Mouse (Mus musculus) gastrocnemius, adult 2 months (tissue): Measurements from ENCODE around the gene Wwox. TPM values are rescaled to one million over a fixed set of nuclear protein-coding genes. Genes with fewer than 3 reads are reported as not detected.

ENCODE experiments used
- DNase-seq: peaks from one replicate; pipeline ENCODE4 v3.0.0; 2022
- H3K27ac ChIP-seq: fragments of 200-600 bp; 2 replicates; pipeline ENCODE4 v1.8.1; 2022; ENCODE audit warnings: mild to moderate bottlenecking
- H3K4me3 ChIP-seq: fragments of 200-600 bp; 2 replicates; pipeline ENCODE4 v1.8.1; 2022; ENCODE audit warnings: mild to moderate bottlenecking, moderate library complexity
- CTCF ChIP-seq: fragments of 200-600 bp; IDR thresholded peaks from 2 replicates; pipeline ENCODE4 v1.8.1; 2022; ENCODE audit warnings: antibody characterized with exemption, mild to moderate bottlenecking, moderate library complexity
- intact Hi-C: fragments of 180-260 bp; cut with DNase I; formaldehyde crosslinking; loops from one replicate; pipeline ENCODE4 v1.15.1; 2025
- total RNA-seq, 2 experiments: library from RNA; stranded (reverse); gene quantifications; 2 replicates each; pipeline ENCODE4 v1.2.3; 2021

The Wwox gene
- total RNA-seq, 2 experiments from 2014 or later, result 5.9 to 9.0 TPM

DNA sequence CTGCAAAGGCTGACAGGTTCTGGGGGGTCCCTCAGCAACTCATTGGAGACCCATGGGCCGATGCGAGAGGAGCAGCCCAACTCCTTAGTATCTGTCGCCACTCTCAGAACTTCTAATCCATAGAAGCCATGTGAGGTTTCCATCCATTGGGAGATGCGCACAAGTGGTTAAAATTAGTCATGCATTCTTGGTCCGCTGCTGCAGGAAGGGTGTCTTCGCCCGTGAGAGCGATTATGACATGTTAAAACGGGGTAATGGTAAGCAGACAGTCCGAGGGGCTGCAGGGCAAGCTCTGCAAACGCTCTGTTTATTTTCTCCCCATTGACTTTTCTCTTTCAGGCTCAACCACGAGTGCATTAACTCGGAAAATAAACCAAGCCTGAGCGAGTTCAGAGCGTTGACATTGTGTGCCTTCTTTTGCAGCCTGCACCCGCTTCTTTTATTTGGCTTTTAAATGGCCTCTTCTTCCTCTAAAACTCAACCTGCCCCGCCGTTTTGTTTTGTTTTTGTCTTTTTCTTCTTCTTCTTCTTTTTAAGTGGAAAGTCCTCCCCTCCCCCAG is 492.7 kb downstream of the Wwox start:
- no peak for TF ChIP-seq CTCF
- no peak for DNase-seq
- intact Hi-C loops, result loop anchor here (2.0 kb wide), 1 partner anchor 777 kb away; no protein-coding TSS in a partner anchor
- Histone ChIP-seq H3K4me3 (no peak overlapping the region), H3K27ac (no peak overlapping the region)

DNA sequence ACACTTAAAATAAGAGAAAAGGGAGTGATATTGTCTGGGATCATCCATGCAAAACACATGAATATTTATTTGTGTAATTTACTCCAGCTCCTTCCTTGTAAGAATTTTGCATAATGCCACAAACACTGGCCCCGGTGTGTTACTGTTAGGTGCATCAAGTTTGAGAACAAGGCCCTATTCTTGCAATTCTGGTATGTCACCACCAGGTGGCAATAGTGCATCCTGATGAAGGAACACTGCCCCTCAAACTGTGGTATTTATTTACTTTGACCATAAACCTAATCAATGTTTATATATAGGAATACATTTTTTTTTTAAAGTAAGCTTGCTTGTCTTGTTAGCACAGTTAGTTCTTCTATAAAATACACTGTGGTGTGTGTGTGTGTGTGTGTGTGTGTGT is 493.8 kb downstream of the Wwox start:
- DNase-seq, result peak; percentile 47
- intact Hi-C loops, result loop anchor here (1.0 to 2.0 kb wide), 2 partner anchors 38 to 776 kb away; no protein-coding TSS in a partner anchor
- H3K27ac ChIP-seq, result no peak overlapping the region
- TF ChIP-seq CTCF, result peak; percentile 74
- H3K4me3 ChIP-seq, result no peak overlapping the region

DNA sequence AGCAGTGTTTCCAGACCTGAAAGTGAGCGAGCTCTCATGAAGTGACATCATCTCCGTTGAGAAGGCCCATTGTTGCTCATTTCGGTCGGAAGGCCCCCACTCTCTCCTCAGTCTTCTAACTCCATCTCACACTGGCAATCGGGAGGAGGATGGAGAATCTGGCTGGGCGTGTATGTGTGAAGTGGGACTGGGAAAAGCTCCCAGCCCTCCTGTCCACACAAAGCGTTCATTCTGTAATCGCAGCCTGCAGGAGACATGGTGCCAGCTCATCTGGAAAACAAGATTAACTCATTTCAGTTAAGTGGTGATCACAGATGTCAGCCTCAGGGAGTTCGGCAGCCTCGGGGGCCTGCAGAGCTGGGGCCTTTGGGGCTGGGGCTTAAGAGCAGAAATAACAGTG is 497.4 kb downstream of the Wwox start:
- DNase-seq, result no peak
- intact Hi-C loops, result no loop called here
- TF ChIP-seq CTCF, result no peak
- Histone ChIP-seq H3K27ac (no peak overlapping the region), H3K4me3 (no peak overlapping the region)

- no peak overlapping the region for H3K27ac ChIP-seq
- intact Hi-C loops, result no loop called here
- DNase-seq, result no peak
- TF ChIP-seq CTCF, result no peak
- no peak overlapping the region for H3K4me3 ChIP-seq
Measured at GRCm38 (mm10) chr8:114939338-114939737, 499.9 kb downstream of the Wwox start.

DNA sequence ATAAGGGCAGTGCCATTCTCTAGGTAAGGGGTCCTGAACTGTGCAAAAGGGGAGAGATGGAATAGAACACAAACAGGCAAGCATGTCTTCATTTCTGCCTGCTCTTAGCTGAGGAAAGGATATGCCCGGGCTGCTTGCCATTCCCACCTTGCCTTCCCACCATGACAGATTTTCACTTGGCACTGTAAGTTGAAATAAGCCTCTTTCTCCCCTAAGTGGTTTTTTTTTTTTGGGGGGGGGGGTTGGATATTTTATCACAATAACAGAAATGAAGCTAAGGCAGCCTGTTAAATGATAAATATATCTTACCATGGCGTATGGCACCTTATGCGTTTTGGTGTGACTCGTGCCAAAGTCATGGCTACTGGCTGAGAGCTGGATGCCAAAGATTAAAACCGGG is 501.6 kb downstream of the Wwox start:
- intact Hi-C loops, result no loop called here

GRCm38 (mm10) chr8:114941644-114942043 is 502.2 kb downstream of the Wwox start:
- DNase-seq, result no peak
- H3K4me3 ChIP-seq, result no peak overlapping the region
- TF ChIP-seq CTCF, result no peak
- no peak overlapping the region for H3K27ac ChIP-seq
- intact Hi-C loops, result no loop called here

More for the DNA sequence above, 501.6 kb downstream of the Wwox start:
- no peak overlapping the region for H3K4me3 ChIP-seq
- H3K27ac ChIP-seq, result no peak overlapping the region
- DNase-seq, result no peak
- TF ChIP-seq CTCF, result no peak

- no peak overlapping the region for H3K4me3 ChIP-seq
- H3K27ac ChIP-seq, result 0 out of 2 replicates have a peak overlapping the region, but pooled peaks have one; percentile 16
- TF ChIP-seq CTCF, result no peak
- no peak for DNase-seq
- intact Hi-C loops, result no loop called here
Measured at GRCm38 (mm10) chr8:114947921-114948320, 508.5 kb downstream of the Wwox start.

DNA sequence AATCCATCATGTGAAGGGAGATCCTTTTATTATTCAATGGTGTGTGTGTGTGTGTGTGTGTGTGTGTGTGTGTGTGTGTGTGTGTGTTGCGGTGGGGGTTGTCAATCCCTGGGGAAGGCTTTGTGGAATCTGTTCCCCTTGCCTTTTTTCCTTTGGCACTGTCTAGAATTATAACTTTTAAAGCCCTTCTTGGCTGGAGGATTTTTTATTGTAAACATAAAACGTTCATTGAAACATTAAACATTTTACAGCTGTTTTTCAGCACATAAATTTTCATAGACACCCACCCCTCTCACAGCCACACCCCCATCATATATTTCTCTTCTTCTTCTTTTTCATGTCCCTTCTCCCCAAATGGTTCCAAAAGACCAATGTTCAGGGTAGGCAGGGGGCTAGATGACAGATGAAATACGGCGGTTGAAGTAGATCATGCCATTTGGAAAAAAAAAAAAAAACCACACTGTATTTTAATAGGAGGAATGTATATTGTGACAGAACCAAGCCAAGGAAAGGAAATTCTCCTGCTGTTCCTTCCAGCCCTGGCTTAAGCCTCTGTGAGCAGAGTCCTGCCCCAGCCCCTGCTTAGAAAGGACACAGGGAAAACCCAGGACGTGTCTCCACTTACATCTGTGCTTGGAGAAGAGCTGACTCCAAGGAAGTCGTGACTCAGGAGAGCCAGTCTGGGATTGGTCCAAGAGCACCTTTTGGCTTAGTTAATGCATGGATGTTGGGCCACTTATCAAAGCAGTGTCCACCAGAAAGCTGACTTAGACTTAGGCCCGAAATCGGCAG is 517.1 kb downstream of the Wwox start:
- H3K27ac ChIP-seq, result peak overlapping the region; percentile 89
- no peak overlapping the region for H3K4me3 ChIP-seq
- TF ChIP-seq CTCF, result no peak
- intact Hi-C loops, result no loop called here
- peak; percentile 46 for DNase-seq

- intact Hi-C loops, result no loop called here
- peak overlapping the region; percentile 89 for H3K27ac ChIP-seq
- DNase-seq, result peak; percentile 75
Measured at GRCm38 (mm10) chr8:114958437-114959107, 519.1 kb downstream of the Wwox start.

GRCm38 (mm10) chr8:114959406-114959805 is 520.0 kb downstream of the Wwox start:
- DNase-seq, result no peak

More at GRCm38 (mm10) chr8:114958437-114959107, 519.1 kb downstream of the Wwox start:
- peak overlapping the region; percentile 43 for H3K4me3 ChIP-seq
- no peak for TF ChIP-seq CTCF

GRCm38 (mm10) chr8:114962494-114962893 is 523.0 kb downstream of the Wwox start:
- Histone ChIP-seq H3K27ac (peak overlapping the region; percentile 89), H3K4me3 (no peak overlapping the region)
- intact Hi-C loops, result loop anchor here (10.0 kb wide), 1 partner anchor 512 kb away; no protein-coding TSS in a partner anchor
- no peak for DNase-seq
- TF ChIP-seq CTCF, result no peak

More at GRCm38 (mm10) chr8:114959406-114959805, 520.0 kb downstream of the Wwox start:
- Histone ChIP-seq H3K4me3 (peak overlapping the region; percentile 25; the same call in 1 of the 2 replicates), H3K27ac (peak overlapping the region; percentile 89)
- TF ChIP-seq CTCF, result no peak
- intact Hi-C loops, result no loop called here

DNA sequence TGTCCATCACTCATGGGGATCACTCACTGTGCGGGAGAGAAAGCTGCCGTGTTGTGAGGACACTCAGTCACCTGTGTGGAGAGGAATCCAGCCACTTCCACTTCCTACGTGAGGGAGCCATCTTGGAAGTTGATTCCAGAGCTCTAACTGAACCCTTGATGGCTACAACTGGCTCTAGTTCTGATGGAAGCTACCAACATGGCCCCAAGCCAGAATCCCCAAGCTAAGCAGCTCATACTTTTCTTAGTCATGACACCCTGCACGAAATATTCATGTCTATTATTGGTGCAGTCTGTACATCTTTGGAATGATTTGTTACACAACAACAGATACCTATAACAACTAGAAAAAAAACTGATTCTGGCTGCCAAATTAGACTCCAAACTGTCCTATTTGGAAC is 523.8 kb downstream of the Wwox start:
- H3K27ac ChIP-seq, result peak overlapping the region; percentile 89
- intact Hi-C loops, result loop anchor here (10.0 kb wide), 1 partner anchor 512 kb away; no protein-coding TSS in a partner anchor
- TF ChIP-seq CTCF, result no peak
- H3K4me3 ChIP-seq, result no peak overlapping the region
- peak; percentile 57 for DNase-seq

GRCm38 (mm10) chr8:114964206-114964605 is 524.8 kb downstream of the Wwox start:
- peak; percentile 53 for DNase-seq
- peak overlapping the region; percentile 40 for H3K4me3 ChIP-seq
- no peak for TF ChIP-seq CTCF
- intact Hi-C loops, result loop anchor here (10.0 kb wide), 1 partner anchor 511 kb away; no protein-coding TSS in a partner anchor
- H3K27ac ChIP-seq, result peak overlapping the region; percentile 89
